Mouse (Mus musculus): ENCODE measurements at regions not wholly inside any gene's neighbourhood (a gene's known extent, or its start where the extent isn't known, plus 50 kb on each side); places are given as distances from the start of the nearest gene placed in this dataset.

DNA sequence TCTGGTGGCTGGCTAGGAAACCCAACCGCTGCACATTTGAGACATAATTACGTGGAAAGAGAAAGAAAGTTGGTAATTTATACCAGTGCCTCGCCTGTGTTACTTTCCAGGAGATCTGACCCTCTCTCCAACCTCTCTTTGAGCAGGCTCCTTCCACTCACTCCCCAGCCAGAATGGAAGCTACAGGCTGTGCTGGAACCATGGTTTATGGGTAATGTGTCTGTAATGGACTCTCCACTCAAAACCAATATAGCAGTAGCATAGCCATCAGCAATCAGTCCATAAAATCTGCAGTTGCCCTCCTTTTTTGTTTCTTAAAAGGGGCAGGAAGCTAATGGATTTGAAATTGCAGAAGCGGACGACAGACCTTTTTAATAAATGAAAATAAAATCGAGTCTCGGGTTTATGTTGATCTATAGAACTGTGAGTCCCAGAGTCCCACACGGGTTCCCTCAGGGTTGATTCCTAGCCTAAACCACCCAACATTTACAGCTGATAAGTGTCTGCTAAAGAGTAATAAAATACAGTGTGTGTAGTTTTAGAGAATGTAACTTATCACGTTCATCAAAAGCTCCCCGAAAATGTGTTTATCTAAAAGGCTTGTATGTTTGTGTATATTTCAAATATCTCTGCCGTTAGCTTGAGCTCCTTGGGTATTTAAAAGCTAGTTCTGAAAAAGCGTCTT is 656.6 kb upstream of the Sox9 start:
- DNase-seq, result no peak
- intact Hi-C loops (cut with DNase I; ENCODE audit: low total_unique reads), result no loop called here

GRCm38 (mm10) chr11:112130090-112130489 is 651.9 kb upstream of the Sox9 start:
- no peak for DNase-seq
- intact Hi-C loops (cut with DNase I; ENCODE audit: low total_unique reads), result no loop called here

DNA sequence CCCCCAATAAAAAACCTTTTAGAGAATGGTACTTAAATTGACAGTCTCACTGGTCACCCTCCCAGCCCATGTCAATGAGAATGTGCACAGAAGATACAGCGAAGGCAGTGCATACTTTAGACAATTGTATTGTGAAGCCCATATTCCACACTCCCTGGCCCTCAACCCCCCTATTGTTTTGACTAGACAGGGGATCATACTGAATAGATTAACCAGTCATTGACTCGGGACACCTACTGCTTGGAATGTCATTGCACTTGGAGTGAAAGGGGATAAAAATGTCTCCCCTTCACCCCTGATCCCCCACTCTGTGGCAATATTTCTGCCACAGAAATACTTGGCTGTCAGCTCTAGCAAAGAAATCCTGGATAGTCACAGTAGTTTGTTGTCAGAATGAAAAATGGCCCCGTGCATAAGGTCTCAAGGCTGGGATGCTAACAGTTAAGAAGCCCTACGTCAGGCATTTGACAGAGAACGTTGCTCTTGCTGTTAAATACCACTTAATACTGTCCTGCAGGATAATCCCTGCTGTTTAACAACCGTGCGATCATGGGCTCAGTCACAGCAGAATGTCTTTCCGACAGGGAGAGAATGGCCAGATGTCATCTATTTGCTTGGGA is 644.5 kb upstream of the Sox9 start:
- intact Hi-C loops (cut with DNase I; ENCODE audit: low total_unique reads), result no loop called here
- no peak for DNase-seq

- DNase-seq, result no peak
Observed at GRCm38 (mm10) chr11:112140058-112140457, 642.0 kb upstream of the Sox9 start.

GRCm38 (mm10) chr11:112140495-112140894 is 641.5 kb upstream of the Sox9 start:
- DNase-seq, result no peak
- intact Hi-C loops (cut with DNase I; ENCODE audit: low total_unique reads), result no loop called here

More at GRCm38 (mm10) chr11:112140058-112140457, 642.0 kb upstream of the Sox9 start:
- intact Hi-C loops (cut with DNase I; ENCODE audit: low total_unique reads), result no loop called here

- intact Hi-C loops (cut with DNase I; ENCODE audit: low total_unique reads), result no loop called here
- no peak for DNase-seq
Observed at GRCm38 (mm10) chr11:112140912-112141311, 641.1 kb upstream of the Sox9 start.

- DNase-seq, result no peak
- intact Hi-C loops (cut with DNase I; ENCODE audit: low total_unique reads), result no loop called here
Observed at GRCm38 (mm10) chr11:112152051-112152450, 630.0 kb upstream of the Sox9 start.

DNA sequence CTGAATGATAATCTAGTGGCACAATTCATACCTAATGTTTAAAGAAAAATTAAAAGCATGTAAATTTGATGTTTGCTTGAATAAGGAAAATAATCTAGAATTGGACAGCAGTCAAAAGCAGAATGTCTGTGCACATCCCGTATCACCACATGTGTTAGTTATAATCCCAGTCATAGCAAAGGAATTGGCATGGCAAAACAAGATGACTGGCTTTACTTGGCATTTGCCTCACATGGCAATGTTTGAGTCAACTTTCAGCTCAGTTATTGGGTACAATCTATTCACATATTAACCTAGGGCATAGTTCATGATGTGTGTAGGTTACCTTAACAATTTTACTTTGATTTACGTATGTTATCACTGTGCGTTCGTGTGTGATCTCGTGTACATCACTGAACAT is 628.8 kb upstream of the Sox9 start:
- no peak for DNase-seq
- intact Hi-C loops (cut with DNase I; ENCODE audit: low total_unique reads), result no loop called here

- DNase-seq, result no peak
- intact Hi-C loops (cut with DNase I; ENCODE audit: low total_unique reads), result no loop called here
Observed at GRCm38 (mm10) chr11:112154712-112155319, 627.2 kb upstream of the Sox9 start.

GRCm38 (mm10) chr11:112155339-112155955 is 626.6 kb upstream of the Sox9 start:
- DNase-seq, result no peak
- intact Hi-C loops (cut with DNase I; ENCODE audit: low total_unique reads), result no loop called here

DNA sequence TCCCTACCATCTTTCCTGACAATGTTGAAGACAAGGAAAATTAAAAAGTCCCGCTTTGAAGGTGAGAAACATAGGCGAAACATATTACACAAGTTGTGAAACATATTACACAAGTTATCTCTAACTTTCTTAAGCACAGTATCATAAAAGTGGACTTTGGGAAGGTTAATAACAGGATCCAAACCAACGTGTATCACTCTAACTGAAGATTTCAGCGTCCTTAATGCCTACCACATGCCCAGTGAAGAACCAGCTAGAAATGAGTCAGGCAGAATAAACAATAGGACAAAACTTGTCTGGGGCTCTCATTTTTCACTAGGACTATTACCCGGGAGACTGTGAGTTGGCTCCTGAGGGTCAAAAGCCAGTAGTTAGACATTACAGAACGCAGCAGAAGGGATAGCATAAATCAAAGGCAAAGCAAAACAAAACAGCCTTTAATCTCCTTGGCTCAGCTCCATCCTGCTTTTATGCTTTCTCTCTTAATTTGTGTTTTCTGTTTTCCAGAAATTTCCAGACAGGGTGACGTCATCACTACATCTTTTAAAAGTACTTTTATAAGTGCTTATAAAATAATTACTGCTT is 618.3 kb upstream of the Sox9 start:
- intact Hi-C loops (cut with DNase I; ENCODE audit: low total_unique reads), result no loop called here
- no peak for DNase-seq

- intact Hi-C loops (cut with DNase I; ENCODE audit: low total_unique reads), result no loop called here
- no peak for DNase-seq
Observed at GRCm38 (mm10) chr11:112173585-112173984, 608.4 kb upstream of the Sox9 start.

GRCm38 (mm10) chr11:112175302-112175701 is 606.7 kb upstream of the Sox9 start:
- intact Hi-C loops (cut with DNase I; ENCODE audit: low total_unique reads), result no loop called here
- no peak for DNase-seq

GRCm38 (mm10) chr11:112180666-112181065 is 601.4 kb upstream of the Sox9 start:
- intact Hi-C loops (cut with DNase I; ENCODE audit: low total_unique reads), result no loop called here
- DNase-seq, result no peak

- no peak for DNase-seq
- intact Hi-C loops (cut with DNase I; ENCODE audit: low total_unique reads), result no loop called here
Observed at GRCm38 (mm10) chr11:112197620-112198268, 584.3 kb upstream of the Sox9 start.

- intact Hi-C loops (cut with DNase I; ENCODE audit: low total_unique reads), result no loop called here
- no peak for DNase-seq
Observed at GRCm38 (mm10) chr11:112204561-112204960, 577.5 kb upstream of the Sox9 start.

DNA sequence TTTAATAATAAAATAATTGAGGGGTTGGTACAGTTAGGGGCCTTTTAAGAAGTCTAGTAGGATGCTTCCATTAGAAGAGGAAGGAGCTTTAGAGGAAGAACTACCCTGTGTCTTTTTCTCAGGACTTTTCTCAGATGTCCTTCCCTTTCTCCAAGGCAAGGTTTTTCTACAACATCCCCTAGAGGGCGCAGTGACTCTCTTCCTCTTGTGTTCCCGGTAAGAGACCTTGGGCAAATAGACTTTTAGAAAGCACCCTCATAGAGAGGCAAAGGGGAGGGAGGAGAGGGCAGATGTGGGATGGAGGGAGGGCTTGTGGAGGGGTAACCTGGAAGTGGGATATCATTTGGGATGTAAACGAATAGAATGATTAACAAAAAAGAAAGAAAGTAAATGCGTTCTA is 572.6 kb upstream of the Sox9 start:
- intact Hi-C loops (cut with DNase I; ENCODE audit: low total_unique reads), result loop anchor here (2.0 kb wide), 1 partner anchor 569 kb away; no protein-coding TSS in a partner anchor
- peak; percentile 20 for DNase-seq

- intact Hi-C loops (cut with DNase I; ENCODE audit: low total_unique reads), result loop anchor here (10.0 kb wide), 1 partner anchor 946 kb away; no protein-coding TSS in a partner anchor
- no peak for DNase-seq
Observed at GRCm38 (mm10) chr11:112219046-112219720, 562.8 kb upstream of the Sox9 start.

- no peak for DNase-seq
- intact Hi-C loops (cut with DNase I; ENCODE audit: low total_unique reads), result no loop called here
Observed at GRCm38 (mm10) chr11:112234492-112235116, 547.4 kb upstream of the Sox9 start.

All from gastrocnemius, postnatal 14 days (tissue).